Mouse (Mus musculus): ENCODE data around the gene Bud31. TPM values are rescaled to one million over a fixed set of nuclear protein-coding genes. Genes with fewer than 3 reads are reported as not detected.
"Not testable (repeated sequence)": the region's sequence is repeated elsewhere in the genome, so short reads cannot be mapped to it uniquely, and the experiment has no call there.

The Bud31 gene
- 247 and 259 TPM in 2 replicates for polyA plus RNA-seq (2015; fragmentation: Nextera tagmentation; extraction: Ambion mirVana)

DNA sequence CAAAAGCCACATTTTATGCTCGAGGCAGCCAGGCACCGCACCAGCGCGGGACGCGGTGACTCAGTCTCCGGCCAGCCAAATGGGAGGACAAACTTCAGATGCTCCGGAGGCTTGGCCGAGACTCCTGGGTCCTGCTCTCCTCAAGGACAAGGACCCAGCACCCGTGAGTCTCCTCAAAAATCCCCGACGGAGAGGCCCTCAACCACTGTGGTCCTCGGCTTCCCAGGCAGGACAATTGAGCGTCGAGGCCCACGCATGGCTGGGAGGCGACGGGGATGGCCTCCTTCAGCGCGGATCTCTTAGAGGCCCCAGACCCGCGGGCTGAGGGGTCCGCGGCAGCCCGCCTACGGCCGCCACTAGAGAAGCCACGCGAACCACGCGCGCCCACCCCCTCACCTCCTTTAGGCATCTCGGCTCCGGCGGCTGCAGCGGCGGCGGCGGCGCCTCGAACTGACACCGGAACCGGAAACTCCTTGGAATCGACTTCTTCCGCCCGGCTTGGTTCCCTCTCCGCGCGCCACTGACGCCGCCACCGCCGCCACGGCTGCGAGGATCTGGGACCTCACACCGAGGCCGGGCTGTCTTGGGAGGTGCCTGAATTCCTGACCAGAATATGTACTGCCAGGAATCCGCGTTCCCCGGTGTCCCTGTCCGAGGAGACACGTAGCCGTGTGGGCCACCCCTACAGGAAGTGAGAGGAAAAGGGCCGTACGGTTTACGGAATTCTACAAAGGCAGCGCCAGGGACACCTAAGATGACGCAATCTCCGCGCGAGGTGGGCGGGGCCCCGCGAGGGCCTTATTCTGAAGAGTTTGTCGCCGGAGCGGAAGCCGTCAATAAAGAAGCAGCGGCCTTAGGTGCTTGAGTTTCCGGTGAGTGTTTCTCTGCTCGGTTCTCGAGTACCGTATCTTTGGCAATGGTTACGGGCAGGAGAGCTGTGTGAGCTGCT is at the start of gene Bud31, which contains the start of gene Pdap1:
Bud31 (plus strand) TSS at position 792 of the 949 bp plus-strand sequence.
Pdap1 (minus strand) TSS at position 668 of the 949 bp plus-strand sequence.
- peak; percentile 96 for ATAC-seq
- Histone ChIP-seq H3K9ac (peak within 1 kb of the TSS; percentile 93), H3K36me3 (ENCODE audit: poor library complexity, severe bottlenecking) (peaks cover 59% of the 10 kb centered on the region), H3K27ac (peak within 1 kb of the TSS; percentile 80), H3K27me3 (no peaks in the 10 kb centered on the region), H3K4me3 (peak within 1 kb of the TSS; percentile 97), H3K4me1 (peaks cover 33% of the 10 kb centered on the region), H3K9me3 (replicated peaks) (no peaks in the 10 kb centered on the region), H3K4me2 (peak within 1 kb of the TSS; percentile 94)
- WGBS: under 1% methylated on average over 83 of the region's 84 CpGs

DNA sequence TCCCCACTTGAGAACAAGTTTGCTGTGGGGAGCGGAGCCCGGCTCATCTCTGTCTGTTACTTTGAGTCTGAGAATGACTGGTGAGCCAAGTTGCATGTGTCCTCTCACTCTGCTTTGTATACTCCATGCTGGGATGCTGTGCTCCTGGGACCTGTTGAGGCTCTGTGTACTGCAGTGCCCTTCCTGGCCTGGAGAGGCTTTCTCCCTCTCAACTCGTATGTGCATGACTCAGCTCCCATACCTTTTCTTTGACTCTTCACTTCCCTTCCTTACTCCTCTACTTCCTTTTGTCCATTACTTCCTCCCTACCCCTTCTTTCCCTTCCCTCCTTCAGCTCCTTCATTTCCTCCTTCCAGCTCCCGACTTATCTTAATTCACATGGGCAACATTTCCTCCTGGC is 44.0 kb upstream of the Bud31 start:
- Histone ChIP-seq H3K9me3 (replicated peaks) (no peaks in the 10 kb centered on the region), H3K36me3 (ENCODE audit: poor library complexity, severe bottlenecking) (peaks cover 97% of the 10 kb centered on the region), H3K27me3 (no peaks in the 10 kb centered on the region), H3K9ac (no peak overlapping the region), H3K4me1 (no peaks in the 10 kb centered on the region), H3K4me3 (no peak overlapping the region), H3K4me2 (no peak overlapping the region), H3K27ac (no peak overlapping the region)
- ATAC-seq: no peak
- 90% methylated on average over 4 of the region's 4 CpGs for WGBS

DNA sequence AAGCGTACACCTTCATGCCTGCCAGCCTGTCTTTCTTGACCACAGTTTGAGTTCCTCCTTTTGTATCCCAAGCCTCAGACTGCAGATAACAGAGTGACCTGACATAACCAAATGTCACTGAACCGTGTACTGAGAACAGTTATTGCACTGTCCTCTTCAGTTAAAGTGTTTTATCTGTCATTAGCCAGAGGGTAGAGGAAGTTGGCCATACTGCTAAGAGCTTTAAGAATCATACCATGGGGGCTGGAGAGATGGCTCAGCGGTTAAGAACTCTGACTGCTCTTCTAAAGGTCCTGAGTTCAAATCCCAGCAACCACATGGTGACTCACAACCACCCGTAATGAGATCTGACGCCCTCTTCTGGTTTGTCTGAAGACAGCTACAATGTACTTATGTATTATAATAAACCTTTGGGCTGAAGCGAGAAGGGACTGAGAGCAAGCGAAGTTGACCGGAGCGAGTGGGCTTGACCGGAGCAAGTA is 41.8 kb upstream of the Bud31 start:
- Histone ChIP-seq H3K36me3 (ENCODE audit: poor library complexity, severe bottlenecking) (peaks cover 96% of the 10 kb centered on the region), H3K9me3 (replicated peaks) (no peaks in the 10 kb centered on the region), H3K9ac (no peak overlapping the region), H3K27ac (no peak overlapping the region), H3K4me1 (no peaks in the 10 kb centered on the region), H3K4me3 (no peak overlapping the region), H3K27me3 (no peaks in the 10 kb centered on the region), H3K4me2 (no peak overlapping the region)
- 94% methylated on average over 10 of the region's 10 CpGs for whole genome bisulfite sequencing
- ATAC-seq: no peak

DNA sequence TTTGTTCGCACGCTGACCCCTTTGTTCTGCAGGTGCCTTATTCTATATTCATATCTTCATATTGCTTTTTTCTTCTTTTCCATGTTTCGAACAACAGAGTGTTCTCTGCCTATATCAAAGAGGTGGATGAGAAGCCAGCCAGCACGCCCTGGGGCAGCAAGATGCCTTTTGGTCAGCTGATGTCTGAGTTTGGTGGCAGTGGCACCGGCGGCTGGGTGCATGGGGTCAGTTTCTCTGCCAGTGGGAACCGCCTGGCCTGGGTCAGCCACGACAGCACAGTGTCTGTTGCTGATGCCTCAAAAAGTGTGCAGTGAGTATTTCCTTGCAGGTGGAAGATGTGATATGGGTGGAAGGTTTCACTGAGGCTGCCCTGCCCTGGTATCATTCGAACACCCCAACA is 39.2 kb upstream of the Bud31 start:
- H3K36me3 ChIP-seq (ENCODE audit: poor library complexity, severe bottlenecking): peaks cover 96% of the 10 kb centered on the region
- no peaks in the 10 kb centered on the region for H3K4me1 ChIP-seq
- no peak overlapping the region for H3K9ac ChIP-seq
- 96% methylated on average over 9 of the region's 9 CpGs for WGBS
- H3K4me3 ChIP-seq: no peak overlapping the region
- no peaks in the 10 kb centered on the region for H3K9me3 ChIP-seq (replicated peaks)
- H3K4me2 ChIP-seq: no peak overlapping the region
- no peak overlapping the region for H3K27ac ChIP-seq
- ATAC-seq: no peak
- H3K27me3 ChIP-seq: no peaks in the 10 kb centered on the region

DNA sequence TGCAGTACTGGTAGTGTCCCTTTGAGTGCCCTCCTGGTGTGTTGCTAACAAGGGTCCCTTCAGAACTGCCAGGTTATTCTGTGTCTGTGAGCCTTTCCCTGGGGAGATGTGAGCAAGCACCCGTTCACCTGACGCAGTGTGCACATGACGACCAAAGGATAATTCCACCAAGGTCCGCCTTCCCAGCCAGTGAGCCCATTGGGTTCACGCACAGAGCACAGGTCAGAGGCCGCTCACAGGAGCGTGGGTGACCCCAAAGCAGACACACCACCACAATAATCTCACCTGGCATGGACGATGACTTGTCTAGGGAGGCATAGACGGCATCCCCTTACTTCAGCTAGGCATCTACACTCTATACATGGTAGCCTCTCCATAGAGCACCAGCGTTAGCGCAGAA is 38.7 kb upstream of the Bud31 start:
- H3K36me3 ChIP-seq (ENCODE audit: poor library complexity, severe bottlenecking): peaks cover 96% of the 10 kb centered on the region
- not testable (repeated sequence) for H3K27ac ChIP-seq; H3K4me2 ChIP-seq; H3K4me3 ChIP-seq; H3K27me3 ChIP-seq; ATAC-seq; H3K9ac ChIP-seq; H3K4me1 ChIP-seq; H3K9me3 ChIP-seq (replicated peaks)
- 96% methylated on average over 11 of the region's 11 CpGs for WGBS

DNA sequence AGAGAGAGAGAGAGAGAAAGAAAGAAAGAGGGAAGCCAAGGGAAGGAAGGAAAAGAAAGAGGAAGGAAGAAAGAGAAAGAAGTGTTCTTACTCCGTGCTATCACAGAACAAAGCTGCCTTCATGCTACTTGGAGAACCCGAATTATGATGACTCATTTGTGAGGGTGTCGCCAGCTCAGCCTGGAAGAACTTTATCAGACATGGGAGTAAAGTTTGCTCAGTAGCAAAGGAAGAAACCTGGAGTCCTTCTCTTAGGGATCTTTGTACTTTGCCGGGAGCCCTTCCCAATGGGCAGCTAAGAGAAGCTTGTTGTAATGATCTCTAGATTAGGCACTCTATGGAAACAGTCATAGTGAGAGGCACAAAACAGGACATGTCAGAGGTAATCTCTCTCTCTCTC is 37.5 kb upstream of the Bud31 start:
- Histone ChIP-seq H3K4me1 (no peaks in the 10 kb centered on the region), H3K27me3 (no peaks in the 10 kb centered on the region), H3K4me2 (no peak overlapping the region), H3K9me3 (replicated peaks) (no peaks in the 10 kb centered on the region), H3K9ac (no peak overlapping the region), H3K4me3 (no peak overlapping the region), H3K36me3 (ENCODE audit: poor library complexity, severe bottlenecking) (peaks cover 96% of the 10 kb centered on the region), H3K27ac (no peak overlapping the region)
- 93% methylated on average over 4 of the region's 4 CpGs for WGBS
- ATAC-seq: no peak

DNA sequence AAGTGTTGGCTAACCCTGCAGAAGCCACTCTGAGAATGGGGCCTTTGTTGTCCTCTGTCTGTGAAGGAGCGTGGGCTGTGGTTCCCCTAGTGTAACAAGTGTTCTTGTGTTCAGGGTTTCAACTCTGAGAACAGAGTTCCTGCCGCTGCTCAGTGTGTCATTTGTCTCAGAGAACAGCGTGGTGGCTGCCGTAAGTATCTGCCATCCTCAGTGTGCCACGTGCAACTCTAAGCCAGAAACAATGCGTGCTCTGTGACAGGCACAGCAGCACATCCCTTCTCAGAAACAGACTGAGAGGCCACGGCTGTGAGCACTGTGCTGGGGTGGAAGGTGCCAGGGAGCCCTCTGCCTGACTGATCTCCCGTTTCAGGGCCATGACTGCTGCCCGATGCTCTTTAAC is 35.8 kb upstream of the Bud31 start:
- H3K4me1 ChIP-seq: no peaks in the 10 kb centered on the region
- no peak overlapping the region for H3K9ac ChIP-seq
- H3K27me3 ChIP-seq: no peaks in the 10 kb centered on the region
- H3K4me3 ChIP-seq: no peak overlapping the region
- no peak for ATAC-seq
- 86% methylated on average over 9 of the region's 9 CpGs for WGBS
- peaks cover 96% of the 10 kb centered on the region for H3K36me3 ChIP-seq (ENCODE audit: poor library complexity, severe bottlenecking)
- no peak overlapping the region for H3K27ac ChIP-seq
- no peak overlapping the region for H3K4me2 ChIP-seq
- H3K9me3 ChIP-seq (replicated peaks): no peaks in the 10 kb centered on the region

DNA sequence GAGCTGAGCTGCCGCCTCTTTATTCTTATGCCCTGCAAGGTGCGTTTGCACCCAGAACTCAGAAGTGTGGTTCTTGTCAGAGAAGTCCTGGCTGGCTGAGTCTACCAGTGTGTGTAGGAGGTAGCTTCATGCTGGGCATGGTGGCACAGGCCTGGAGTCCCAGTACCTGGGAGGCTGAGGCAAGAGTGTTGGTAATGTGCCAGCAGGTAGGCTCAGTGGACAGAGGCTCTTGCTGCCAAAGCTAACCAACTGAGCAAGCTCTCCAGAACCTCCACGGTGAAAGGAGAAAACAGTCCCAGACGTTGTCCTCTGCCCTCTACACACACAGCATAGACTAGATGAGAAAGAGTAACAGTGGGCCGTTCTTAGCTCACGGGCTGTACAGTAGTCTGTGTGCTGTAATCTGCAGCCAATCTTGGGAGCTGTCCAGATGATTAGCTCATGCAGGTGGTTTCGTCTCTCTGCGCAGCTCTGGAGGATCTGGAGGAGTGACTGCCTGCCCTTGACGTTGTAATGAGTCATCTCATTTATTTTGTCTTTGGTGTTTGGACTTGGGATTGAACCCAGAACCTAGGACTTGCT is 34.4 kb upstream of the Bud31 start:
- 89% methylated on average over 9 of the region's 9 CpGs for WGBS
- ATAC-seq: no peak
- Histone ChIP-seq H3K9ac (no peak overlapping the region), H3K36me3 (ENCODE audit: poor library complexity, severe bottlenecking) (peaks cover 96% of the 10 kb centered on the region), H3K4me3 (no peak overlapping the region), H3K4me2 (no peak overlapping the region), H3K4me1 (no peaks in the 10 kb centered on the region), H3K27ac (no peak overlapping the region), H3K9me3 (replicated peaks) (no peaks in the 10 kb centered on the region), H3K27me3 (no peaks in the 10 kb centered on the region)

DNA sequence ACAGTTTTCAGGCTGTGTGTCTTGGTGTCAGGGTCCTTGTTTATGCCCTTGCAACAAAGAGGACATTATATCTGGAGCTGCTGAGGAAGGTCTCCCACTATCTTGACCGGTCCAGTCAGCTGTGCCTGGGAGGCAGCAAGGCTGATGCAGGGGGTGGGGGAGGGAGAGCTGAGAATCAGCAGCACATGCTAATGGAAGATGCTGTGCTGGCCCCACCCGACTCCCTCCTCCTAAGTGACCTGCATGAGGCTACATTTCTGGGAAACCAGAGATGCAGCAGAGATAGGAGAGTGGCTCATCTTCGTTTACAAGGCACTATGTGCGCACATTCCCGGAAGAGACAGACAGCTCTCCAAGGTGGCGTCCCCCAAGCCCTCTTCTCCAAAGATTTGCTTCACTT is 29.8 kb upstream of the Bud31 start:
- H3K9me3 ChIP-seq (replicated peaks): no peaks in the 10 kb centered on the region

DNA sequence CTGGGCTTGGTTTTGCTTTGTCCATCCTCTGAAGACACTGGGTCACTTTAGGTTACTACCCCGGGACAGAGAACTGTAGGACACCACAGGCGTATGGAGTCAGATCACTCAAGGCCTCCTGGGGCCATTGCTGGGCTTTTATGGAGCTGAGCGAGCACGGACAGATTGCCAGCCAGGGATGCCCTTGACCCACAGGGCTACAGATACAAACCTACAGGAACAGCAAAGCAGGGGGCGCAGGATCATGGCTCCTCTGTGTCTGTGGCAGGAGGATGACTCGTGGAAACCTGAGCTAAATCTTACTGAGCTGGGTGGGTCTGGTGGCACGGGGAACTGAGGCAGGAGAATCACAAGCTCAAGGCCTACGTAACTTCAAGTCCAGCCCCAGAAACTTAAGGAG is 27.6 kb upstream of the Bud31 start:
- Histone ChIP-seq H3K9me3 (replicated peaks) (no peaks in the 10 kb centered on the region), H3K27ac (no peak overlapping the region), H3K9ac (no peak overlapping the region), H3K4me2 (no peak overlapping the region), H3K27me3 (peaks cover 28% of the 10 kb centered on the region), H3K36me3 (ENCODE audit: poor library complexity, severe bottlenecking) (peaks cover 44% of the 10 kb centered on the region), H3K4me1 (peaks cover 13% of the 10 kb centered on the region), H3K4me3 (no peak overlapping the region)
- ATAC-seq: no peak
- WGBS: 82% methylated on average over 8 of the region's 8 CpGs

More for the DNA sequence above, 29.8 kb upstream of the Bud31 start:
- Histone ChIP-seq H3K36me3 (ENCODE audit: poor library complexity, severe bottlenecking) (peaks cover 66% of the 10 kb centered on the region), H3K4me2 (no peak overlapping the region), H3K27me3 (peaks cover 23% of the 10 kb centered on the region), H3K4me3 (no peak overlapping the region), H3K27ac (no peak overlapping the region), H3K9ac (no peak overlapping the region), H3K4me1 (peaks cover 13% of the 10 kb centered on the region)
- no peak for ATAC-seq
- WGBS: 91% methylated on average over 6 of the region's 6 CpGs

DNA sequence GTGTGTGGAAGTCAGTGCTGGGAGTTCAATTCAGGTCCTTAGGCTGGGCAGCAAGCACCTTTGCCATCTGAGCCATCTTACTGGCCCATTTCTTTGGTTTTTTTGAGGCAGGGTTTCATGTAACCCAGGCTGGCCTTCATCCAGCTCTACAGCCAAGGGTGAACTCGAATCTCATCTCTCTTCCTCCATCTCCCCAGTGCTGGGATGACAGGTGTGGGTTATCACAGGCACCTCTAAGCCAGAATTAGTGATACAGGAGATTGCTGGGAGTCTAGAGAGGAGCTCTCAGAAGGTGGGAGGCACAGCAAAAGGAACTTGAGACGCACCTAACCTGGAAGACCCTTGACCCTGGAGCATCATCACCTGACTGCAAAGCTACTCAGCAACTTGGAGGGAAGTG is 26.7 kb upstream of the Bud31 start:
- H3K4me1 ChIP-seq: peaks cover 13% of the 10 kb centered on the region
- H3K27ac ChIP-seq: no peak overlapping the region
- H3K4me3 ChIP-seq: peak overlapping the region; percentile 45; the same call in 1 of the 2 replicates
- 61% methylated on average over 2 of the region's 2 CpGs for WGBS
- H3K36me3 ChIP-seq (ENCODE audit: poor library complexity, severe bottlenecking): peaks cover 35% of the 10 kb centered on the region
- no peaks in the 10 kb centered on the region for H3K9me3 ChIP-seq (replicated peaks)
- peaks cover 28% of the 10 kb centered on the region for H3K27me3 ChIP-seq
- no peak overlapping the region for H3K9ac ChIP-seq
- peak overlapping the region; percentile 70 for H3K4me2 ChIP-seq
- no peak for ATAC-seq

DNA sequence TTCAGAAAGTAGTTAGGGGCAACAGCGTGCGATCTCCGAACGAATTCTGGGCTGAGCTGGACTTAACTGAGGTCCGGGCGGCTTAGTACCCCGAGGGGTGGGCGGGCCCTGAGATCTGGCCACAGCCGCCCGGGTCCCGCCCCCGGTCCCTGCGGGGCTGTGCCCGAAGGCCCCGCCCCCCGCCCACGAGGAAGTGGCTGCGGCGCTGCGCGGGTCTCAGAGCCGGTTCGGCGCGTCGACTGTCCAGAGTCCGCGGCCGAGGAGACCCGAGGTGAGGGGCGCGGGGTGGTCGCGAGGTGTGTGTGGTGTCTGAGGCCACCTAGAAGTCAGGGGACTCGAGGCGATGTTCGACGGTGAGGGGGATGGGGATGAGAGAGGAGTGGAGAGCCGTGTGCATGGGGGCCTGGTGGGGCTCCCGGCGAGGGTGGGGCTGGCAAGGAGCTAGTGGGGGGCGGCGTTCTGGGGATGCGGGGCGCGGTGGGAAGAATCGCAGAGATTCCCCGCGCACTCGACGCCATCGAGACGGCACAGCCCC is 26.0 kb upstream of the Bud31 start, which contains the start of gene Arpc1b:
Arpc1b (plus strand) TSS at position 145 of the 535 bp plus-strand sequence.
- no peaks in the 10 kb centered on the region for H3K9me3 ChIP-seq (replicated peaks)
- under 1% methylated on average over 38 of the region's 53 CpGs for WGBS
- H3K9ac ChIP-seq: peak within 1 kb of the TSS; percentile 61
- ATAC-seq: peak; percentile 57
- peak within 1 kb of the TSS; percentile 70 for H3K4me2 ChIP-seq
- peak within 1 kb of the TSS; percentile 45 for H3K4me3 ChIP-seq
- H3K27ac ChIP-seq: no peak within 1 kb of the TSS
- H3K4me1 ChIP-seq: peaks cover 13% of the 10 kb centered on the region
- H3K36me3 ChIP-seq (ENCODE audit: poor library complexity, severe bottlenecking): peaks cover 30% of the 10 kb centered on the region
- peaks cover 28% of the 10 kb centered on the region for H3K27me3 ChIP-seq
